Mouse (Mus musculus) heart, postnatal 0 days (tissue): ENCODE results near the gene Slc16a9.
A peak's percentile ranks its signal among the peaks of the same experiment; 100 is the strongest.

Experiments used
- CTCF ChIP-seq: IDR thresholded peaks from 2 replicates; pipeline ENCODE4 v1.5.1; 2016; ENCODE audit warnings: antibody characterized with exemption, control low read depth, low read depth
- EP300 ChIP-seq: IDR thresholded peaks from 2 replicates; pipeline ENCODE4 v1.6.1; 2016; ENCODE audit warnings: antibody characterized with exemption, low read depth

GRCm38 (mm10) chr10:70195786-70196185 lies 49.1 kb upstream of the Slc16a9 start:
- no peak for TF ChIP-seq EP300
- peak; percentile 54 for TF ChIP-seq CTCF
